Mouse (Mus musculus) midbrain, postnatal 0 days (tissue): Measurements from ENCODE around the gene Dennd1c. TPM values are rescaled to one million over a fixed set of nuclear protein-coding genes. Genes with fewer than 3 reads are reported as not detected.

Experiments
- ATAC-seq: fragments of 200-750 bp; cut with Nextera tagmentation; 2 replicates; pipeline ENCODE4 v1.8.0; 2017; ENCODE audit warnings: moderate number of reproducible peaks, mild to moderate bottlenecking, moderate TSS enrichment, moderate library complexity; ENCODE audit not compliant: low FRiP score
- DNase-seq: peaks from one replicate; pipeline ENCODE4 v3.0.0-alpha.2; 2015; ENCODE audit warnings: low spot score
- H3K27ac ChIP-seq: fragments of 300-500 bp; sonication (generic); 2 replicates; pipeline ENCODE4 v1.5.1; 2014; ENCODE audit warnings: low read depth, mild to moderate bottlenecking, low read length, mixed read lengths
- H3K27me3 ChIP-seq: fragments of 300-500 bp; sonication (generic); 2 replicates; pipeline ENCODE4 v1.6.1; 2014; ENCODE audit warnings: low read length, control low read depth, mixed read lengths; ENCODE audit not compliant: insufficient read depth
- H3K36me3 ChIP-seq: fragments of 300-500 bp; sonication (generic); 2 replicates; pipeline ENCODE4 v1.6.1; 2014; ENCODE audit warnings: low read length, control low read depth, mixed read lengths; ENCODE audit not compliant: insufficient read depth
- H3K4me1 ChIP-seq: fragments of 300-500 bp; sonication (generic); 2 replicates; pipeline ENCODE4 v1.6.1; 2014; ENCODE audit warnings: mild to moderate bottlenecking, control low read depth, antibody characterized with exemption, low read length, mixed read lengths; ENCODE audit not compliant: insufficient read depth
- H3K4me2 ChIP-seq: fragments of 300-500 bp; sonication (generic); 2 replicates; pipeline ENCODE4 v1.6.1; 2014; ENCODE audit warnings: low read depth, mild to moderate bottlenecking, low read length, mixed read lengths; ENCODE audit not compliant: poor library complexity, severe bottlenecking
- H3K4me3 ChIP-seq: fragments of 300-500 bp; sonication (generic); 2 replicates; pipeline ENCODE4 v1.5.1; 2014; ENCODE audit warnings: low read depth, mild to moderate bottlenecking, low read length, moderate library complexity
- H3K9ac ChIP-seq: fragments of 300-500 bp; sonication (generic); replicated peaks from 2 replicates; pipeline ENCODE4 v1.6.1; 2014; ENCODE audit warnings: mild to moderate bottlenecking, low read length, moderate library complexity, mixed read lengths; ENCODE audit not compliant: poor library complexity, severe bottlenecking
- H3K9me3 ChIP-seq: fragments of 300-500 bp; sonication (generic); 2 replicates; pipeline ENCODE4 v1.6.1; 2016; ENCODE audit warnings: low read length, control low read depth
- CTCF ChIP-seq: IDR thresholded peaks from 2 replicates; pipeline ENCODE4 v1.5.1; 2016; ENCODE audit warnings: antibody characterized with exemption, mild to moderate bottlenecking
- WGBS: fragments of 180-500 bp; shearing (Covaris S2); extraction: QIAGEN DNeasy Blood & Tissue Kit; methylation state at CpG from one replicate; pipeline ENCODE4 v1.1.7; 2014; 5-methylcytosine and 5-hydroxymethylcytosine counted together
- polyA plus RNA-seq: library from polyadenylated mRNA; unstranded; fragments of >200 nt; fragmentation: Nextera tagmentation; extraction: Ambion mirVana; gene quantifications from 2 replicates; pipeline ENCODE4 v1.2.1, GENCODE M21; 2015
- total RNA-seq: library from RNA; depleted of rRNA; stranded (reverse); fragments of >200 nt; gene quantifications from 2 replicates; pipeline ENCODE4 v1.2.3, GENCODE M21; 2014

Dennd1c gene
- total and polyA plus RNA-seq, 2 experiments from 2014 or later, result 0.27 to 1.9 TPM

GRCm38 (mm10) chr17:57032854-57033253, 45.5 kb downstream of the Dennd1c start:
- Histone ChIP-seq H3K36me3 (peaks cover 4% of the 10 kb centered on the region), H3K27me3 (no peaks in the 10 kb centered on the region), H3K9me3 (no peaks in the 10 kb centered on the region), H3K4me1 (peaks cover 15% of the 10 kb centered on the region; the same call in 1 of the 2 replicates), H3K27ac (no peak overlapping the region), H3K9ac (no peak overlapping the region), H3K4me3 (no peak overlapping the region), H3K4me2 (peak overlapping the region; percentile 49; the same call in 1 of the 2 replicates)
- 93% methylated on average over 4 of the region's 4 CpGs for WGBS
- no peak for DNase-seq
- no peak for TF ChIP-seq CTCF
- ATAC-seq, result no peak

- WGBS, result under 1% methylated on average over 38 of the region's 38 CpGs
- Histone ChIP-seq H3K9me3 (no peaks in the 10 kb centered on the region), H3K4me2 (peak overlapping the region; percentile 49), H3K4me1 (peaks cover 15% of the 10 kb centered on the region; the same call in 1 of the 2 replicates), H3K27me3 (no peaks in the 10 kb centered on the region), H3K9ac (peak overlapping the region; percentile 42; the same call in 1 of the 2 replicates), H3K27ac (peak overlapping the region; percentile 80), H3K4me3 (peak overlapping the region; percentile 87), H3K36me3 (peaks cover 9% of the 10 kb centered on the region)
- peak; percentile 43 for TF ChIP-seq CTCF
- DNase-seq (peak; percentile 100), ATAC-seq (peak; percentile 98)
Observed at GRCm38 (mm10) chr17:57031661-57032420, 46.5 kb downstream of the Dennd1c start.

GRCm38 (mm10) chr17:57030931-57031660, 47.2 kb downstream of the Dennd1c start, which contains the start of gene Khsrp:
TSS of gene Khsrp (minus strand) at chr17:57031522.
- peak within 1 kb of the TSS; percentile 87 for H3K4me3 ChIP-seq
- peak within 1 kb of the TSS; percentile 96 for H3K27ac ChIP-seq
- no peaks in the 10 kb centered on the region for H3K27me3 ChIP-seq
- ATAC-seq (no peak), DNase-seq (peak; percentile 47)
- H3K9me3 ChIP-seq, result no peaks in the 10 kb centered on the region
- H3K9ac ChIP-seq, result peak within 1 kb of the TSS; percentile 99
- peaks cover 15% of the 10 kb centered on the region; the same call in 1 of the 2 replicates for H3K4me1 ChIP-seq
- H3K4me2 ChIP-seq, result peak within 1 kb of the TSS; percentile 78
- under 1% methylated on average over 58 of the region's 99 CpGs for WGBS
- peaks cover 16% of the 10 kb centered on the region for H3K36me3 ChIP-seq
- no peak for TF ChIP-seq CTCF

GRCm38 (mm10) chr17:57029691-57030090, 48.6 kb downstream of the Dennd1c start:
- no peak for TF ChIP-seq CTCF
- Histone ChIP-seq H3K9me3 (no peaks in the 10 kb centered on the region), H3K27ac (no peak overlapping the region), H3K4me3 (peak overlapping the region; percentile 87), H3K4me2 (peak overlapping the region; percentile 78), H3K9ac (0 out of 2 replicates have a peak overlapping the region, but pooled peaks have one; percentile 99), H3K27me3 (no peaks in the 10 kb centered on the region), H3K36me3 (peaks cover 29% of the 10 kb centered on the region), H3K4me1 (peaks cover 15% of the 10 kb centered on the region; the same call in 1 of the 2 replicates)
- DNase-seq (no peak), ATAC-seq (no peak)
- 53% methylated on average over 8 of the region's 8 CpGs for WGBS

GRCm38 (mm10) chr17:57027471-57027870, 50.8 kb downstream of the Dennd1c start:
- peaks cover 14% of the 10 kb centered on the region; the same call in 1 of the 2 replicates for H3K4me1 ChIP-seq
- no peak overlapping the region for H3K4me2 ChIP-seq
- no peak overlapping the region for H3K27ac ChIP-seq
- WGBS, result 92% methylated on average over 4 of the region's 4 CpGs
- DNase-seq (no peak), ATAC-seq (no peak)
- no peak overlapping the region for H3K9ac ChIP-seq
- no peak for TF ChIP-seq CTCF
- no peaks in the 10 kb centered on the region for H3K27me3 ChIP-seq
- no peaks in the 10 kb centered on the region for H3K9me3 ChIP-seq
- peaks cover 51% of the 10 kb centered on the region for H3K36me3 ChIP-seq
- no peak overlapping the region for H3K4me3 ChIP-seq
